Mouse (Mus musculus): ENCODE data around the gene Bcl11b.

GRCm38 (mm10) chr12:108022835-108023615 lies 19.6 kb upstream of the Bcl11b start:
- TF ChIP-seq CTCF (IDR thresholded peaks at IDR 0.05; ENCODE audit: extremely low read depth, insufficient read depth, low read length) (no peak), POLR2A (IDR thresholded peaks at IDR 0.05; ENCODE audit: extremely low read depth, insufficient read depth, low read length) (0 out of 2 replicates have a peak, but pooled peaks have one; percentile 43)
